Mouse (Mus musculus) liver, adult 2 months (tissue): Measurements from ENCODE around the gene Hmga1b. TPM values are rescaled to one million over a fixed set of nuclear protein-coding genes. Genes with fewer than 3 reads are reported as not detected.

Experiments used
- DNase-seq: peaks from one replicate; pipeline ENCODE4 v3.0.0-alpha.2; 2011; ENCODE audit warnings: low read depth, low spot score; ENCODE audit errors: extremely low read depth
- H3K27ac ChIP-seq: fragments of 200-500 bp; replicated peaks from 2 replicates; pipeline ENCODE4 v1.5.1; 2012; ENCODE audit warnings: low read depth, mild to moderate bottlenecking, control low read depth, inconsistent platforms, low read length; ENCODE audit not compliant: insufficient read depth
- H3K27me3 ChIP-seq: fragments of 200-500 bp; 2 replicates; pipeline ENCODE4 v1.6.1; 2012; ENCODE audit warnings: mild to moderate bottlenecking, moderate library complexity, low read length, inconsistent platforms; ENCODE audit not compliant: control insufficient read depth, insufficient read depth
- H3K36me3 ChIP-seq: fragments of 200-500 bp; 2 replicates; pipeline ENCODE4 v1.6.1; 2012; ENCODE audit warnings: low read length, inconsistent platforms; ENCODE audit not compliant: control insufficient read depth, insufficient read depth
- H3K4me1 ChIP-seq: fragments of 200-500 bp; 2 replicates; pipeline ENCODE4 v1.6.1; 2011; ENCODE audit warnings: low read length; ENCODE audit not compliant: control insufficient read depth, insufficient read depth
- H3K4me3 ChIP-seq: fragments of 200-500 bp; 2 replicates; pipeline ENCODE4 v1.5.1; 2011; ENCODE audit warnings: low read depth, mild to moderate bottlenecking, control low read depth, low read length, moderate library complexity; ENCODE audit not compliant: insufficient read depth
- H3K79me2 ChIP-seq: fragments of 200-500 bp; 2 replicates; pipeline ENCODE4 v1.6.1; 2012; ENCODE audit warnings: inconsistent platforms, mild to moderate bottlenecking, low read length, moderate library complexity; ENCODE audit not compliant: control insufficient read depth, insufficient read depth
- H3K9ac ChIP-seq: fragments of 200-500 bp; 2 replicates; pipeline ENCODE4 v1.6.1; 2012; ENCODE audit warnings: low read depth, mild to moderate bottlenecking, control low read depth, inconsistent platforms, low read length
- CTCF ChIP-seq: fragments of 200-500 bp; IDR thresholded peaks from 2 replicates; pipeline ENCODE4 v1.5.1; 2011; ENCODE audit warnings: low read depth, low read length, control low read depth
- POLR2A ChIP-seq: fragments of 200-500 bp; IDR thresholded peaks from 2 replicates; pipeline ENCODE4 v1.6.1; 2011; ENCODE audit warnings: low read length, control low read depth; ENCODE audit not compliant: insufficient read depth; ENCODE audit errors: extremely low read depth
- WGBS: fragments of 180-500 bp; shearing (Covaris S2); methylation state at CpG from one replicate; pipeline ENCODE4 v1.1.7; 2018; 5-methylcytosine and 5-hydroxymethylcytosine counted together
- polyA plus RNA-seq: library from polyadenylated mRNA; depleted of rRNA; stranded (reverse); fragments of >200 nt; gene quantifications from 2 replicates; pipeline ENCODE4 v1.2.3, GENCODE M21; 2012
- total RNA-seq: library from RNA; depleted of rRNA; stranded (reverse); fragments of >200 nt; gene quantifications from 2 replicates; pipeline ENCODE4 v1.2.3, GENCODE M21; 2014

The Hmga1b gene
- total and polyA plus RNA-seq, 2 experiments = 0.12 to 0.55 TPM

DNA sequence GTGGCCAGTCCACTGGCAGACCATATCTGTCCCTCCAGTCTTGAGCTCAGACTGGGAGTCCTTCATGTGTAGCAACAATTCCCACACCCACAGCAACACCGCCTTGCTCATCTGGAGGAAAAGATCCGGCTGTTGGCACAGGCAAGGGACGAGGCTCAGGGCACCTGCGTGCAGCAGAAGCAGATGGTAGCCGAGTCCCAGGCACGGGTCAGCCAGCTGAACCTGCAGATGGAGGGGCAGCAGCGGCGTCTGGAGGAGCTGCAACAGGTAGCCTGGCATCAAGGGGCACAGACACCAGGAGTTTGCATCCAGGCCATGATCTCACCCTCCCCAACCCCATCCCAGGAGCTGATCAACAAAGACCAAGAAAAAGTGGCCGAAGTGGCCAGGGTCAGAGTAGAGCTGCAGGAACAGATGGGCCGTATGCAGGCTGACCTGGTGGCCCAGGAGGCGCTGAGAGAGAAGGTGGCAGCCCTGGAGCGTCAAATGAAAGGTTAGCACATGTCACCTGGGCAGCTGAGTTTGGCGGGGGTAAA, 42.7 kb upstream of the Hmga1b start:
- 94% methylated on average over 13 of the region's 13 CpGs for WGBS

DNA sequence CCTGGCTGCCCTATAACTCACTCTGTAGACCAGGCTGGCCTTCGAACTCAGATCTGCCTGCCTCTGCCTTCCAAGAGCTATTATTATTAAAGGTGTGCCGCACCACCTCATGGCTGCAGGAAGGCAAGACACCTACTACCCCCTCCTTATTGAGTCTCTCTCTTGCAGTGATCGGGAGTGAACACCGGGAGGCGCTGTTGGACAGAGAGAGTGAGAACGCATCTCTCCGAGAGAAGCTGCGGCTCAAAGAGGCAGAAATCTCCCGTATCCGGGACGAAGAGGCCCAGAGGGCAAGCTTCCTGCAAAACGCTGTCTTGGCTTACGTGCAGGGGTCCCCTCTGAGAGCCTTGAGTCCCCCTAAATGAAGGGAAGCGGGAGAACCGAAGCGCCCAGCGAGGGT, 42.1 kb upstream of the Hmga1b start:
- 15% methylated on average over 17 of the region's 17 CpGs for WGBS
- H3K4me3 ChIP-seq = no peak overlapping the region
- no peaks in the 10 kb centered on the region for H3K27me3 ChIP-seq
- H3K4me1 ChIP-seq = 0 out of 2 replicates have a peak, but pooled peaks cover 4% of the 10 kb centered on the region
- no peak overlapping the region for H3K27ac ChIP-seq
- peaks cover 2% of the 10 kb centered on the region for H3K36me3 ChIP-seq
- peak; percentile 68 for DNase-seq
- no peaks in the 10 kb centered on the region for H3K79me2 ChIP-seq
- no peak overlapping the region for H3K9ac ChIP-seq
- TF ChIP-seq POLR2A (no peak), CTCF (peak; percentile 93)

More for the DNA sequence above, 42.7 kb upstream of the Hmga1b start:
- H3K9ac ChIP-seq = no peak overlapping the region
- no peak for TF ChIP-seq CTCF
- TF ChIP-seq POLR2A = no peak
- DNase-seq = no peak
- peaks cover 1% of the 10 kb centered on the region; the same call in 1 of the 2 replicates for H3K36me3 ChIP-seq
- no peaks in the 10 kb centered on the region for H3K27me3 ChIP-seq
- no peak overlapping the region for H3K27ac ChIP-seq
- H3K4me1 ChIP-seq = 0 out of 2 replicates have a peak, but pooled peaks cover 4% of the 10 kb centered on the region
- H3K4me3 ChIP-seq = no peak overlapping the region
- no peaks in the 10 kb centered on the region for H3K79me2 ChIP-seq

DNA sequence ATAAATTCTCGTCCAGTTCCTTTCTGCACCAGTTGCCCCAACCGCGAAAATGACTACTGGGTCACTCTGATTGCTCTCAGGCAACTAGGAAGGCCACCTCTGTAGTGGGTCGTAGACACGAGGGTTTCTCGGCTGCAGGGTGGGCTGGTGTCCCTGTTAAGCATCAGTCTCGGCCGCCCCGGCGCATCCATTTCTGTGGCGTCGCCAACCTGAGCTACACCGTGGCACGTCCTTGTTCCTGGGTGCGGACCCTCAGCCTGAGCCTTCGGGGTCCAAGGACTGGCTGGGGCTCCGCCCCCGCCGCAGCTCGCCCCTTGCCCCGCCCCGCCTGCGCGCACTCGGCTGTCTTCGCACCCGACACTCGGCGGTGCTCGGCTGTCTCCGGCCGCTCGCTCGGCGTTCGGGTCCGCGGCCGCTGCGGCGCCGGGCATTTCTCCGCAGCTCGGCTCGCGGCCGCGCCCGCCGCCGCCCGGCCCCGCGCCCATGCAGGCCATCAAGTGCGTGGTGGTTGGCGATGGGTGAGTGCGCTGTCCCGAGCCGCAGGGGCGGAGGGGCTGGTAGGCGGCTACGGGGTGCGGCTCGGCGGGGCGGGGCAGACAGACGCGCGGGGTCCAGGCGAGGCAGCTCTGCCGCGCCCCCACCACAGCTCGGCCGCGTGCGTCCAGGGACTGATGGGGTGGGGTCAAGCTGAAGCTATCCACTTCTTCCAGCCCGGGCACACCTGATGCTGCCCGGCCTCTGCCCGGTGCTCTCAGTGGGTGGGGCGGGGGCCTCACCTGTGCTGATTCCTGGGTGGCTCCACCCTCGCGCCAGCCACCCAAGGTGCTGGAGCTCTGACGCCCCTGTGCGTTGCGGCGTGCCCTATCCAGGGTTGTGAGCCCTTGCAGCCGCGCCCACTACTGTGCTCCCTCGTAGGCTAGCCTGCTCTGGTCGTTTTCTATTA, 41.2 kb upstream of the Hmga1b start, which contains the start of gene Rac3:
Gene Rac3, plus strand, starts transcription at position 347 of the 943 bp plus-strand sequence.
- Histone ChIP-seq H3K79me2 (no peaks in the 10 kb centered on the region), H3K27me3 (no peaks in the 10 kb centered on the region), H3K27ac (no peak within 1 kb of the TSS), H3K36me3 (peaks cover 4% of the 10 kb centered on the region), H3K9ac (peak within 1 kb of the TSS; percentile 67), H3K4me3 (peak within 1 kb of the TSS; percentile 42; the same call in 1 of the 2 replicates), H3K4me1 (peaks cover 10% of the 10 kb centered on the region; the same call in 1 of the 2 replicates)
- DNase-seq = no peak
- 4% methylated on average over 89 of the region's 90 CpGs for WGBS
- TF ChIP-seq CTCF (no peak), POLR2A (0 out of 2 replicates have a peak, but pooled peaks have one; percentile 8)

DNA sequence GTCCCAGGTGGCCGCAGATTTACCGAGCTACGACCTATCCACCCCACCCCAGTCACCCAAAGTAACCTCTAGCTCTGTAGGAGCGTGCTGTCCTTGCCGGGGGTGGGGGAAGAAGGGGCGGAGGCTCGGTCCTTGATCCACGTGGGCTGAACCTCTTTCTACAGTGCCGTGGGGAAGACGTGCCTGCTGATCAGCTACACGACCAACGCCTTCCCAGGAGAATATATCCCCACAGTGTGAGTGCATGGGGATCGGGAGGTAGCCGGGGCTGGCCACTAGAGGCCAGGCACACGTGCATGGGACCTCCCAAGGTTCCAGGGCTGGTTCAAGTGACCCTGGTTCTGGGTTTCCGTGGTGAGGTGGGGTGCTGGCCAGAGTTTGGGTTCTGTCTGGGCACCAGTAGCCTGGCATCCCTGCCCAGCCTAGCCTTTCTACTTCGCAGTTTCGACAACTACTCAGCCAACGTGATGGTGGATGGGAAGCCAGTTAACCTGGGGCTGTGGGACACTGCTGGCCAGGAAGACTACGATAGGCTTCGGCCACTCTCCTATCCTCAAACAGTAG, 40.4 kb upstream of the Hmga1b start:
- 20% methylated on average over 21 of the region's 21 CpGs for WGBS
- H3K4me1 ChIP-seq = peaks cover 11% of the 10 kb centered on the region; the same call in 1 of the 2 replicates

DNA sequence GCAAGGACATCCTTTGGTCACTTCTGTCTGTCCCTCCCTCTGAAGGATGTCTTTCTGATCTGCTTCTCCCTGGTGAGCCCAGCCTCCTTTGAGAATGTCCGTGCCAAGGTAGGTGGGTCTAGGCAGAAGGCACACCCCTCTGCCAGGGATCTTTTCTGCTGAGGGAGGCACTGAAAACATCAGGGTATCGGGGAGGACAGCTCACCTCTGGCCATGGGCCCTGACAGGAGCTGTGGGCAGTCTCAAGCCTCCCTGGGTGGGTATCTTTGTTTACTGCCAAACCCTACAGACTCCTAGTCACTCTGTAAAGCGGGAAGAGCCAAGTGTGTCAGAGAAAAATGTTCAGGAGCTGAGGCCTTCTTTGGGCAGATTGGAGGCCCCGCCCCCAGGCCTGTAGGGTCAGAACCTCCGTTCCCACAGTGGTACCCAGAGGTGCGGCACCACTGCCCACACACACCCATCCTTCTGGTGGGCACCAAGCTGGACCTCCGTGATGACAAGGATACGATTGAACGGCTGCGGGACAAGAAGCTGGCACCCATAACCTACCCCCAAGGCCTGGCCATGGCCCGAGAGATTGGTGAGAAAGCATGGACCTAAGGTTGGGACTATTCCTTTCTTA, 39.7 kb upstream of the Hmga1b start:
- Histone ChIP-seq H3K4me1 (peaks cover 11% of the 10 kb centered on the region; the same call in 1 of the 2 replicates), H3K4me3 (no peak overlapping the region), H3K79me2 (no peaks in the 10 kb centered on the region), H3K27me3 (no peaks in the 10 kb centered on the region), H3K9ac (no peak overlapping the region), H3K27ac (no peak overlapping the region), H3K36me3 (peaks cover 4% of the 10 kb centered on the region)
- no peak for TF ChIP-seq CTCF
- TF ChIP-seq POLR2A = no peak
- 69% methylated on average over 11 of the region's 11 CpGs for WGBS
- peak; percentile 33 for DNase-seq

More for the DNA sequence above, 40.4 kb upstream of the Hmga1b start:
- no peak for DNase-seq
- peak overlapping the region; percentile 42; the same call in 1 of the 2 replicates for H3K4me3 ChIP-seq
- H3K27me3 ChIP-seq = no peaks in the 10 kb centered on the region
- H3K27ac ChIP-seq = no peak overlapping the region
- H3K79me2 ChIP-seq = no peaks in the 10 kb centered on the region
- H3K36me3 ChIP-seq = peaks cover 4% of the 10 kb centered on the region
- peak overlapping the region; percentile 67; the same call in 1 of the 2 replicates for H3K9ac ChIP-seq
- TF ChIP-seq POLR2A (0 out of 2 replicates have a peak, but pooled peaks have one; percentile 9), CTCF (no peak)
